Mouse (Mus musculus): ENCODE data around the gene Nfia. TPM values are rescaled to one million over a fixed set of nuclear protein-coding genes. Genes with fewer than 3 reads are reported as not detected.

The Nfia gene
- polyA plus RNA-seq, 1 experiment, result 24.3 TPM

- DNase-seq (ENCODE audit: extremely low spot score in 1 of 2, low spot score in 1 of 2), result no peak
Observed at GRCm38 (mm10) chr4:98109911-98110310, 337.4 kb downstream of the Nfia start.

GRCm38 (mm10) chr4:98113289-98114024 is 340.9 kb downstream of the Nfia start:
- no peak for DNase-seq (ENCODE audit: extremely low spot score in 1 of 2, low spot score in 1 of 2)

GRCm38 (mm10) chr4:98114966-98115365 is 342.4 kb downstream of the Nfia start:
- DNase-seq (ENCODE audit: extremely low spot score in 1 of 2, low spot score in 1 of 2), result no peak

GRCm38 (mm10) chr4:98115401-98115800 is 342.9 kb downstream of the Nfia start:
- DNase-seq (ENCODE audit: extremely low spot score in 1 of 2, low spot score in 1 of 2), result no peak

GRCm38 (mm10) chr4:98116046-98116445 is 343.5 kb downstream of the Nfia start:
- DNase-seq (ENCODE audit: extremely low spot score in 1 of 2, low spot score in 1 of 2), result no peak

- DNase-seq (ENCODE audit: extremely low spot score in 1 of 2, low spot score in 1 of 2), result no peak
Observed at GRCm38 (mm10) chr4:98118126-98118525, 345.6 kb downstream of the Nfia start.

- DNase-seq (ENCODE audit: extremely low spot score in 1 of 2, low spot score in 1 of 2), result no peak
Observed at GRCm38 (mm10) chr4:98118761-98119675, 346.5 kb downstream of the Nfia start.

GRCm38 (mm10) chr4:98119949-98120531 is 347.5 kb downstream of the Nfia start:
- DNase-seq (ENCODE audit: extremely low spot score in 1 of 2, low spot score in 1 of 2), result no peak

- no peak for DNase-seq (ENCODE audit: extremely low spot score in 1 of 2, low spot score in 1 of 2)
Observed at GRCm38 (mm10) chr4:98120706-98121340, 348.3 kb downstream of the Nfia start.

- DNase-seq (ENCODE audit: extremely low spot score in 1 of 2, low spot score in 1 of 2), result no peak
Observed at GRCm38 (mm10) chr4:98126003-98126677, 353.6 kb downstream of the Nfia start.

GRCm38 (mm10) chr4:98130798-98131197 is 358.3 kb downstream of the Nfia start:
- no peak for DNase-seq (ENCODE audit: extremely low spot score in 1 of 2, low spot score in 1 of 2)

- no peak for DNase-seq (ENCODE audit: extremely low spot score in 1 of 2, low spot score in 1 of 2)
Observed at GRCm38 (mm10) chr4:98134027-98134426, 361.5 kb downstream of the Nfia start.

- DNase-seq (ENCODE audit: extremely low spot score in 1 of 2, low spot score in 1 of 2), result no peak
Observed at GRCm38 (mm10) chr4:98136072-98136471, 363.5 kb downstream of the Nfia start.

- no peak for DNase-seq (ENCODE audit: extremely low spot score in 1 of 2, low spot score in 1 of 2)
Observed at GRCm38 (mm10) chr4:98142879-98143436, 370.4 kb downstream of the Nfia start.

- no peak for DNase-seq (ENCODE audit: extremely low spot score in 1 of 2, low spot score in 1 of 2)
Observed at GRCm38 (mm10) chr4:98150576-98150975, 378.0 kb downstream of the Nfia start.

- DNase-seq (ENCODE audit: extremely low spot score in 1 of 2, low spot score in 1 of 2), result no peak
Observed at GRCm38 (mm10) chr4:98157921-98158320, 385.4 kb downstream of the Nfia start.

- no peak for DNase-seq (ENCODE audit: extremely low spot score in 1 of 2, low spot score in 1 of 2)
Observed at GRCm38 (mm10) chr4:98166379-98166778, 393.8 kb downstream of the Nfia start.
